Mouse (Mus musculus) C2C12 (cell line): ENCODE measurements around the gene Mettl23. TPM values are rescaled to one million over a fixed set of nuclear protein-coding genes. Genes with fewer than 3 reads are reported as not detected.

Experiments
- H3K27me3 ChIP-seq: one replicate; pipeline ENCODE4 v1.6.1; 2011; ENCODE audit not compliant: control insufficient read depth, insufficient read depth, insufficient read length
- H3K36me3 ChIP-seq: one replicate; pipeline ENCODE4 v1.6.1; 2011; ENCODE audit not compliant: control insufficient read depth, insufficient read depth
- H3K4me3 ChIP-seq: one replicate; pipeline ENCODE4 v1.5.1; 2011; ENCODE audit warnings: mild to moderate bottlenecking, control low read depth; ENCODE audit not compliant: poor library complexity, insufficient read depth, severe bottlenecking
- H3K79me2 ChIP-seq: one replicate; pipeline ENCODE4 v1.6.1; 2011; ENCODE audit not compliant: control insufficient read depth, insufficient read depth
- H3K79me3 ChIP-seq: one replicate; pipeline ENCODE4 v1.6.1; 2011; ENCODE audit warnings: low read depth, control low read depth
- H3ac ChIP-seq: one replicate; pipeline ENCODE3; 2011; ENCODE audit warnings: low read depth; ENCODE audit not compliant: control insufficient read depth, insufficient read length
- CEBPB ChIP-seq: IDR thresholded peaks from one replicate; pipeline ENCODE4 v1.6.1; 2011; ENCODE audit warnings: low read depth, mild to moderate bottlenecking, control low read depth, moderate library complexity
- CTCF ChIP-seq: IDR thresholded peaks from one replicate; pipeline ENCODE4 v1.5.1; 2011; ENCODE audit not compliant: control insufficient read depth, insufficient read depth, insufficient read length
- FOSL1 ChIP-seq: IDR thresholded peaks from one replicate; pipeline ENCODE4 v1.8.0; 2011; ENCODE audit warnings: mild to moderate bottlenecking, low read length; ENCODE audit not compliant: poor library complexity, insufficient read depth, severe bottlenecking
- MAX ChIP-seq: IDR thresholded peaks from one replicate; pipeline ENCODE4 v1.6.1; 2011; ENCODE audit warnings: mild to moderate bottlenecking, control low read depth
- MYOD1 ChIP-seq: IDR thresholded peaks from one replicate; pipeline ENCODE4 v1.6.1; 2011; ENCODE audit warnings: low read depth; ENCODE audit not compliant: control insufficient read depth, insufficient read length
- MYOG ChIP-seq: IDR thresholded peaks from one replicate; pipeline ENCODE4 v1.6.1; 2011; ENCODE audit not compliant: control insufficient read depth, insufficient read length; ENCODE audit errors: extremely low read depth
- USF1 ChIP-seq: IDR thresholded peaks from one replicate; pipeline ENCODE4 v1.6.1; 2011; ENCODE audit warnings: low read depth, mild to moderate bottlenecking, control low read depth, moderate library complexity
- polyA plus RNA-seq: library from polyadenylated mRNA; unstranded; fragments of >200 nt; fragmentation: generic; extraction: Trizol; gene quantifications from one replicate; pipeline ENCODE4 v1.2.1, GENCODE M21; 2012; ENCODE audit warnings: missing spikeins

The Mettl23 gene
- polyA plus RNA-seq, 1 experiment = 15.1 TPM

- TF ChIP-seq CTCF (no peak), MYOG (no peak), MAX (no peak), CEBPB (no peak), FOSL1 (no peak), MYOD1 (no peak), USF1 (no peak)
- Histone ChIP-seq H3K79me3 (no peaks in the 10 kb centered on the region), H3K79me2 (no peaks in the 10 kb centered on the region), H3K4me3 (no peak overlapping the region), H3ac (no peak overlapping the region), H3K27me3 (no peaks in the 10 kb centered on the region), H3K36me3 (peaks cover 38% of the 10 kb centered on the region)
Measured at GRCm38 (mm10) chr11:116865945-116866585, 23.0 kb downstream of the Mettl23 start.

DNA sequence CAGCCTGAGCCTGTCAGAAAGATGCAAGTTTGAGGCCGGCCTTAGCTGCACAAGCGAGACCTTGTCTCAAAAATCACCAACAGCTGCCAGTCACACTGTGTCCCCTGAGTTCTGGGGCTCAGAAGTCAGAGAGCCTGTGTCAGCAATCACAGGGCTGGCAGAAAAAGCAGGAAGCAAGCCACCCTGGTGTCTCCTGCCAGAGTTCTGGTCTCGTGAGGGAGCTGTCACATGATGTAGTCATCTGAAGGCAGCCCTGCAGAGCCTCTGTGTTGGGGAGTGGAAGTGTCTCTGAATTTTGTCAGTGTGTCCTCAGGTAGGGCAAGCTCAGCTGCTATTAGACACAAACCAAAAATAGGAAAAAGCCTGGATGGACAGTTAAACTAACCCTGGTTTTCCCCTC is 25.1 kb downstream of the Mettl23 start:
- TF ChIP-seq MYOG (no peak), USF1 (no peak), MAX (no peak), CTCF (no peak), MYOD1 (no peak), FOSL1 (no peak), CEBPB (no peak)
- Histone ChIP-seq H3K27me3 (no peaks in the 10 kb centered on the region), H3K36me3 (peaks cover 28% of the 10 kb centered on the region), H3K79me2 (no peaks in the 10 kb centered on the region), H3ac (no peak overlapping the region), H3K4me3 (no peak overlapping the region), H3K79me3 (no peaks in the 10 kb centered on the region)

GRCm38 (mm10) chr11:116869223-116869622 is 26.1 kb downstream of the Mettl23 start:
- H3K79me2 ChIP-seq = no peaks in the 10 kb centered on the region
- TF ChIP-seq USF1 (no peak), CTCF (no peak), MYOD1 (no peak), FOSL1 (no peak), MYOG (no peak), CEBPB (no peak), MAX (no peak)
- no peaks in the 10 kb centered on the region for H3K79me3 ChIP-seq
- H3K36me3 ChIP-seq = peaks cover 32% of the 10 kb centered on the region
- no peak overlapping the region for H3K4me3 ChIP-seq
- no peak overlapping the region for H3ac ChIP-seq
- no peaks in the 10 kb centered on the region for H3K27me3 ChIP-seq

GRCm38 (mm10) chr11:116869641-116870040 is 26.6 kb downstream of the Mettl23 start:
- Histone ChIP-seq H3K79me2 (no peaks in the 10 kb centered on the region), H3ac (no peak overlapping the region), H3K79me3 (no peaks in the 10 kb centered on the region), H3K27me3 (no peaks in the 10 kb centered on the region), H3K36me3 (peaks cover 36% of the 10 kb centered on the region), H3K4me3 (no peak overlapping the region)
- TF ChIP-seq FOSL1 (no peak), CTCF (no peak), MYOG (no peak), MAX (no peak), USF1 (no peak), MYOD1 (no peak), CEBPB (no peak)

GRCm38 (mm10) chr11:116871538-116871937 is 28.5 kb downstream of the Mettl23 start:
- H3K36me3 ChIP-seq = peaks cover 27% of the 10 kb centered on the region
- H3K4me3 ChIP-seq = no peak overlapping the region
- no peaks in the 10 kb centered on the region for H3K79me2 ChIP-seq
- no peak for TF ChIP-seq MYOG
- no peak for TF ChIP-seq CTCF
- TF ChIP-seq MYOD1 = no peak
- TF ChIP-seq CEBPB = no peak
- no peak for TF ChIP-seq USF1
- no peak for TF ChIP-seq MAX
- TF ChIP-seq FOSL1 = no peak
- H3K79me3 ChIP-seq = no peaks in the 10 kb centered on the region
- H3ac ChIP-seq = no peak overlapping the region
- H3K27me3 ChIP-seq = no peaks in the 10 kb centered on the region
